Mouse (Mus musculus): Measurements from ENCODE around the gene Sned1.

Gene Sned1

DNA sequence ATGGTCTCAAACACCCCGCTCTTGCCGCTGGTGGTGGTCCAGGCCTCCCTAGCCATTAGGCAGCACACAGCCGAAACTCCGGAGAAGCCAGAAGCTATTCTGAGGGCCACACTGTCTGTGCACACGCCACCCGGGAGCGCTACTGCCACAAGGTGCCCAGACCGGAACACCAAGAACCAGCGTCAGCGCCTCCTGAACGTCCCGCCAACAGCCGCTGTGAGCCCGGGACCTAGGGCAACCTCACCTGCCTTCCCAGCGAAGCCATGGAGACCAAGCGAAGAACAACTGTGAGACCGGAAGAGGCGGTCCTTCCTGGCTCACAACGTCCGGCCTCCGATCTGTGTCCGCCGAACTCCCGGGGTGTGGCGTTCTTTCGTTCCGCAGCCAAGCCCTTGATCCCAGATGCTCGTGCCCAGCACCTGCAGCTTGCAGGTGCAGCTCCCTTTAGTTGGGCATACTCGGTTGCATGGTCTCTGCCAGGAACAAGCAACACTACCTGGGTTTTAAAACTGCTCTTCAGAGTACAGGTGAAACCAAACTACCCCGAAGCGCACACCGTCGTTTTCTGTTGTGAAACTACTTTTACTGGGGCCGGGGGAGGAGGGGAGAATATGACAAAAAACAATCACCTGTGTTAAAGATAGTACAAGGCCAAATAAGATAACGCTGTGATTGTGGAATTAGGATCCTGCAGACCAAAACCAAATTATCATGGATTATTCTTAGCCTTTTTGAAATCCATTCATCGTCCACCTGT is 70.1 kb downstream of the Sned1 start, which contains the start of gene Mterf4:
Gene Mterf4, minus strand, starts transcription at position 335 of the 757 bp plus-strand sequence.
- in situ Hi-C loops (cut with MseI, MboI): no loop called here

DNA sequence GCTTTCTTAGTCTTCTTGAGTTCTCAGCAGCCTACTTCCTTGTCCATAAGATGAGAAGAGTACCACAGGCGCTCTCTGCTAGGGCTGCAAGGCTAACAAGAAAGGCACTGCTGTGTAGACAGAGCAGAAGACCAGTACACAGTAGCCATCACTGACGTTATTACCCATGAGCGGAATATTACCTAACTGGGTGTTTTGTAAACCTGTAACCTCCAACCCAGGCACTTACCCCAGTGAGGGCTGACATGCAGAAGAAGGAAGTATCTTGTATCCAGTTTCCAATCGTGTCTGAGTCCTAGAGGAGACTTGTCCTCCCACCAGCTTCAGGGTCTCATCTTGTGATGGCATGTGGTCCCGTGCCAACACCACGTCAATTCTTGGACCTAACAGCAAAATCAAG is 88.3 kb downstream of the Sned1 start:
- in situ Hi-C loops (cut with MseI, MboI): no loop called here

DNA sequence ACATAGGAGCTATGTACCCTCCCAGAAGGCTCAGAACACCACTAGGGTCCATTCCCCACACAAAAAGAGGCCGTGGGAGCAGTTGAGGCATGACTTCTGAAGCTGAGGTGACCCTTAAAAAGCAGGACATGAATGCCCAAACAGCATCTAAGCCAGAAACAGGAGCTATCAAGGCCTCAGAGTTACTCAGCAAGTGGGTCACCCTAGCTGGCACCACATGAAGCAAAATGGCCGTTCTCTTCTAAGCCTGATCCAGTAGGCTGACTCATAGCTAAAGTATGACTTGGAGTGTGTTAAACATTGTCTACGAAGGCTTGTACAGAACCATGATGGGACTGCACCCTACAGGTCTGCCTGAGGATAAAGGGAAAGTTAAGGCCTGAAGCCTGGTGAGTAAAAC is 90.8 kb downstream of the Sned1 start:
- in situ Hi-C loops (cut with MseI, MboI): no loop called here

DNA sequence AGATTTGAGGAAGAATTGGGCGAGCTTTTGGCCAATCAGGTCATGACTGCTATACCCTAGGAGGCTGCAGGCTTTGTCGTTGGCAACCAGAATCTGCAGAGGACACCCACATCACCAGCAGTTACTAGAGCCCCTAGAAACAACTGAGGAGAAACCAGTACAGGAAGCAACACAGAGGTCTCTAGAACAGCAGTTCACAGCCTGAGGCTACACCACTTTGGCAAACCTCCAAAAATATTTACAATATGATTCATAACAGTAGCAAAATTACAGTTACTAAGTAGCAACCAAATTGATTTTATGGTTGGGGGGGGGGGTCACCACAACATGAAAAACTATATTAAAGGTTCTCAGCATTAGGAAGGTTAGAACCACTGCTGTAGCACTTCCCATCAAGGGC is 99.0 kb downstream of the Sned1 start:
- in situ Hi-C loops (cut with MseI, MboI): no loop called here

DNA sequence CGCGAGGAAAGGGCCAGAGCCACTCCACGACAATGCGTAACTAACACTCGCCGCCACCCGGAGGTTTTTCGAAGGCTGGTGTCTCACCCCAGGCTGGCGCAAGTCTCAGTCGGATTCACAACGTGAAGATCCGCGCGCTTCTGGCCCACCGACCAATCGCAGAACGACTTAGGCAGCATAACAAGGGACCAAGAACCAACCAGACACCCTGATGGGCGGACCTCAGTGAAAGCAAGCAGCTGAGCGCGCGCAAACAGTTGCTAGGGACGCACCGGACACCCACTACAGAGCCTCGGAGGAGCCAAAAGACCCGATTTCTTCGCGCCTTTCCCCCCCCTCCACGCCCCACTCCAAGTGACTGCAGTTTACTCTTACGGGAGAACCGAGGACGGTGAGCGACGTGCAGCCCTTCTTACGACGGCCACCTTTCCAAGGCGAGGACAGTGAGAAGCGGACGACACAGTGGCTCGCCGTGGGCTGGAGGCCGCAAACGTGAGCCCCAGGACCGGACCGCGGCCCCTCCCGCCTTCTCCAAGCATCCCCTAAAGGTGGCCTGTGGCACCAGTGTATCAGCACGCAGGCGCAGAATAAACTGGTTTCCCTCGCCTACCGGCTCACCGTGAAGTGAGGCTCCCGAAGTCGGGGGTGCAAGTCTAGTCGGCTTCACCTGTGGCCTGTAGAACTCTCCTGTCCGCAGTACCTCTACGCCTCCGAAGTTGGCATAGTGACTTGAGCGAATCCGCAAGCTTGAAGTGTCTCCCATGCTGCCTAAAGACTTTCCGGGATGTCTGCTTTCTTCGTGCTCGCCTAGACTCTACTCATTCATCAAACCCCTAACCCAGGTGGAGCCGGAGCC is 107.2 kb downstream of the Sned1 start, which contains the start of the genes Ppp1r7 and Pask:
Gene Ppp1r7, plus strand, starts transcription at position 207 of the 856 bp plus-strand sequence.
Gene Pask, minus strand, starts transcription at position 835 of the 856 bp plus-strand sequence.
- in situ Hi-C loops (cut with MseI, MboI): no loop called here

DNA sequence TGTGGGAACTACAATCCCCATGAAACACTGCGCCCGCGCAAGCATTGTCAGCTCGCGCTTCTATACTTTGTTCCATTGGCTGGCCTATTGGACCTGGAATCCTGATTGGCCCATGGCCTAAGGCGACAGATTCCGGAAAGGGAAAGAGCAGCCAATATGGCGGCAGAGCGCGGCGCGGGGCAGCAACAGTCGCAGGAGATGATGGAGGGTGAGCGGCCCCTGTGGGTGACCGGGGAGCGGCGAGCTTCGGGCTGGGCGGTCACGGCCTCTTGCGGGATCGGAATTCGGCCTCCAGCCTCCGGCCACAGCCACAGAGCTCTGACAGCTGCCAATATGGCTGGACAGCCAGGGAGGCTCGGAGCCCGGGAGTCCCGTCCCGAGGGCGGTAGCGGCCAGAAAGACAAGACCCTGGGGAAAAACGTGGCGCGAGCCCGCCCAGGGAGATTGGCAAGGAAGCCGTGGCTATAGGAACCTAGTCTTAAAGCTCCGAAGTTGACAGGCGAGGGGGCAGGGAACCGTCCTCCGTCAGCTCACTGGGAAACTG is 107.9 kb downstream of the Sned1 start:
- in situ Hi-C loops (cut with MseI, MboI): no loop called here

GRCm38 (mm10) chr1:93347176-93347575 is 111.5 kb downstream of the Sned1 start:
- in situ Hi-C loops (cut with MseI, MboI): no loop called here

DNA sequence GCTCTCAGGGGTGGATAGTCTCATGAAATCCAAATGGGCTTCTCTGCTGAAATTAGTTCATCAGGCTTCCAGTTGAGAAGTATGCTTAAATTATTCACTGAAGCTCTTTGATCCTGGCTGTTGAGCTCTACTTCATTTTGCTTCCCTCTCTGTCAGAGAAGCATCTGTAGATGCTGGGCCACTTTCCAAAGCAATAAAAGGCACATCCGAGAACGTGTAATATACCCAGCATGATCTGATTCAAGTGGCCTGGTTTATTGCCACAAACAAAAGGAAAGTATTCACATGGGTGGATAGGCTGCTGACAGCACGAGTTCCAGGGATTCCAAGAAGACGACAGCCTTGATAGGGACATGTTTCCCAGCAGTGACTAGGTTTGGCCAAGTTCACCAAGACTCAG is 114.1 kb downstream of the Sned1 start:
- in situ Hi-C loops (cut with MseI, MboI): no loop called here

Data from mouse trophoblast stem cell (cell line).